Mouse (Mus musculus) heart, postnatal 0 days (tissue): Measurements from ENCODE around the gene Rpl29.
A peak's percentile ranks its signal among the peaks of the same experiment; 100 is the strongest.

Source experiments
- CTCF ChIP-seq: IDR thresholded peaks from 2 replicates; pipeline ENCODE4 v1.5.1; 2016; ENCODE audit warnings: antibody characterized with exemption, control low read depth, low read depth
- EP300 ChIP-seq: IDR thresholded peaks from 2 replicates; pipeline ENCODE4 v1.6.1; 2016; ENCODE audit warnings: antibody characterized with exemption, low read depth

- TF ChIP-seq CTCF (no peak), EP300 (peak; percentile 59)
These were observed 24.0 kb upstream of the Rpl29 start for GRCm38 (mm10) chr9:106405275-106405674.
